In genomic region chr3:79518761-79519527, GRCm38 (mm10) we compare ENCODE assay signal across 8 mouse cellular contexts. TPM values are rescaled to one million over a fixed set of nuclear protein-coding genes. Genes with fewer than 3 reads are reported as not detected.
DNase-seq lines count a peak whose midpoint lies in the region; ATAC-seq and TF ChIP-seq lines count a peak whose summit lies in the region.

No protein-coding gene starts in this region.

- peaks cover 3% of the 10 kb centered on the region for H3K4me1 ChIP-seq in hindbrain, embryonic 11.5 days (replicated peaks; ENCODE audit: control insufficient read depth, insufficient read depth, low read length)
- H3K4me1 ChIP-seq in limb, embryonic 14.5 days (ENCODE audit: control insufficient read depth, insufficient read depth, low read length) = peaks cover 13% of the 10 kb centered on the region
- H3K4me1 ChIP-seq in midbrain, embryonic 13.5 days (replicated peaks) = peaks cover 40% of the 10 kb centered on the region

- no peaks in the 10 kb centered on the region for H3K36me3 ChIP-seq in hindbrain, embryonic 11.5 days (ENCODE audit: control insufficient read depth, insufficient read depth, low read length)
- no peaks in the 10 kb centered on the region for H3K36me3 ChIP-seq in limb, embryonic 14.5 days (ENCODE audit: control insufficient read depth, insufficient read depth, low read length)
- H3K36me3 ChIP-seq in midbrain, embryonic 13.5 days = no peaks in the 10 kb centered on the region

- no peaks in the 10 kb centered on the region for H3K27me3 ChIP-seq in hindbrain, embryonic 11.5 days (ENCODE audit: control insufficient read depth, insufficient read depth, low read length)
- no peaks in the 10 kb centered on the region for H3K27me3 ChIP-seq in limb, embryonic 14.5 days (ENCODE audit: control insufficient read depth, insufficient read depth, low read length)
- no peaks in the 10 kb centered on the region for H3K27me3 ChIP-seq in midbrain, embryonic 13.5 days

- WGBS in hindbrain, embryonic 11.5 days = 41% methylated on average over 13 of the region's 13 CpGs
- 40% methylated on average over 13 of the region's 13 CpGs for WGBS in limb, embryonic 14.5 days
- 30% methylated on average over 13 of the region's 13 CpGs for WGBS in midbrain, embryonic 13.5 days

- no peak overlapping the region; the same call in 1 of the 2 replicates for H3K4me2 ChIP-seq in hindbrain, embryonic 11.5 days (replicated peaks; ENCODE audit: low read depth, low read length)
- H3K4me2 ChIP-seq in limb, embryonic 14.5 days (replicated peaks; ENCODE audit: low read depth, low read length, severe bottlenecking) = no peak overlapping the region
- H3K4me2 ChIP-seq in midbrain, embryonic 13.5 days (replicated peaks) = no peak overlapping the region

- H3K9me3 ChIP-seq in hindbrain, embryonic 11.5 days (ENCODE audit: control insufficient read depth, low read length) = no peaks in the 10 kb centered on the region
- H3K9me3 ChIP-seq in limb, embryonic 14.5 days (ENCODE audit: control insufficient read depth, low read length) = no peaks in the 10 kb centered on the region
- H3K9me3 ChIP-seq in midbrain, embryonic 13.5 days = no peaks in the 10 kb centered on the region

- ATAC-seq in hindbrain, embryonic 11.5 days (ENCODE audit: low FRiP score) = peak; percentile 84
- 0 out of 2 replicates have a peak, but pooled peaks have one; percentile 21 for ATAC-seq in limb, embryonic 14.5 days (ENCODE audit: low FRiP score, low read depth)
- peak; percentile 64 for ATAC-seq in midbrain, embryonic 13.5 days

- H3K9ac ChIP-seq in hindbrain, embryonic 11.5 days (ENCODE audit: low read depth, low read length) = peak overlapping the region; percentile 27; the same call in 1 of the 2 replicates
- no peak overlapping the region for H3K9ac ChIP-seq in limb, embryonic 14.5 days (ENCODE audit: low read depth, low read length, severe bottlenecking)
- peak overlapping the region; percentile 10; the same call in 1 of the 2 replicates for H3K9ac ChIP-seq in midbrain, embryonic 13.5 days (replicated peaks)

- no peak for TF ChIP-seq POLR2A in limb, embryonic 14.5 days (IDR thresholded peaks at IDR 0.05; ENCODE audit: borderline replicate concordance, extremely low read depth, insufficient read depth, insufficient read length)

- H3K27ac ChIP-seq in hindbrain, embryonic 11.5 days (ENCODE audit: low read depth, low read length) = peak overlapping the region; percentile 51
- H3K27ac ChIP-seq in limb, embryonic 14.5 days (replicated peaks; ENCODE audit: low read depth, low read length) = no peak overlapping the region
- peak overlapping the region; percentile 35 for H3K27ac ChIP-seq in midbrain, embryonic 13.5 days

- intact Hi-C loops in left cerebral cortex, postnatal 4 days (cut with DNase I) = loop anchor here (10.0 kb wide), 1 partner anchor 46 kb away; the partner anchor contains the start of gene Fnip2

- DNase-seq in left cerebral cortex, postnatal 4 days = peak; percentile 42
- no peak for DNase-seq in left cerebral cortex, adult 11 months (ENCODE audit: low spot score)
- DNase-seq in forelimb bud, embryonic 11.5 days (ENCODE audit: low read depth, low spot score) = peak; percentile 29
- peak; percentile 49 for DNase-seq in hindbrain, embryonic 11.5 days (ENCODE audit: low spot score)
- peak; percentile 28 for DNase-seq in limb, embryonic 14.5 days (ENCODE audit: low spot score)
- no peak for DNase-seq in right cerebral cortex, adult 2 months (ENCODE audit: low spot score in 2 of 2)
- no peak for DNase-seq in testis, postnatal 14 days (ENCODE audit: low spot score)

- no peak overlapping the region for H3K4me3 ChIP-seq in hindbrain, embryonic 11.5 days (ENCODE audit: low read depth, low read length)
- H3K4me3 ChIP-seq in limb, embryonic 14.5 days (replicated peaks; ENCODE audit: low read length) = no peak overlapping the region
- no peak overlapping the region for H3K4me3 ChIP-seq in midbrain, embryonic 13.5 days (replicated peaks)

RNA-seq across cellular contexts. Expression of gene Fnip2, which starts 48.7 kb away (rescaled TPM):
- total RNA-seq in left cerebral cortex, postnatal 4 days (2021) = 10 to 100 TPM; 42.9 to 46.9 TPM
- 6.9 and 7.9 TPM in 2 replicates for polyA plus RNA-seq in hindbrain, embryonic 11.5 days (2014; fragmentation: Nextera tagmentation; extraction: Ambion mirVana)
- polyA plus RNA-seq in limb, embryonic 14.5 days (2012; rRNA removed) = 7.5 and 8.8 TPM in 2 replicates
- 4.1 and 6.2 TPM in 2 replicates for polyA plus RNA-seq in limb, embryonic 14.5 days (2014; fragmentation: Nextera tagmentation; extraction: Ambion mirVana)
- 6.1 and 6.2 TPM in 2 replicates for polyA plus RNA-seq in midbrain, embryonic 13.5 days (2015; fragmentation: Nextera tagmentation; extraction: Ambion mirVana)

Comparison
In these comparisons a context has a peak if more than half of its experiments do, and no peak if none do; other contexts are left out.
1. DNase-seq: peak in left cerebral cortex, postnatal 4 days (single experiment), forelimb bud, embryonic 11.5 days (single experiment), hindbrain, embryonic 11.5 days (single experiment) and limb, embryonic 14.5 days (single experiment); none in left cerebral cortex, adult 11 months (single experiment), right cerebral cortex, adult 2 months (0 of 2) and testis, postnatal 14 days (single experiment).
2. ATAC-seq: peak in every context shown above with its lines; median percentile 84 in hindbrain, embryonic 11.5 days; 64 in midbrain, embryonic 13.5 days; 21 in limb, embryonic 14.5 days.